Mouse (Mus musculus) limb, embryonic 13.5 days (tissue): ENCODE data around the gene AL607142.1. TPM values are rescaled to one million over a fixed set of nuclear protein-coding genes. Genes with fewer than 3 reads are reported as not detected.

Experiments
- polyA plus RNA-seq: library from polyadenylated mRNA; unstranded; fragments of >200 nt; fragmentation: Nextera tagmentation; extraction: Ambion mirVana; gene quantifications from 2 replicates; pipeline ENCODE4 v1.2.1, GENCODE M21; 2015

AL607142.1 gene
- polyA plus RNA-seq, 1 experiment from 2014 or later = not detected

Other genes with a start within 250 kb of the AL607142.1 start
- gene Edn2, start 96.2 kb downstream of the AL607142.1 start, polyA plus RNA-seq = 1.1 and 1.2 TPM in 2 replicates
- gene Foxo6, start 222.4 kb downstream of the AL607142.1 start, polyA plus RNA-seq = 0.05 and 0.11 TPM in 2 replicates